Mouse (Mus musculus) MN1 (cell line): ENCODE measurements around the gene 2810021J22Rik.
"Not testable (repeated sequence)": the region's sequence is repeated elsewhere in the genome, so short reads cannot be mapped to it uniquely, and the experiment has no call there.

ENCODE experiments used
- DNase-seq: peaks from one replicate; pipeline ENCODE4 v3.0.0-alpha.2; 2016; ENCODE audit warnings: low spot score

The 2810021J22Rik gene

DNA sequence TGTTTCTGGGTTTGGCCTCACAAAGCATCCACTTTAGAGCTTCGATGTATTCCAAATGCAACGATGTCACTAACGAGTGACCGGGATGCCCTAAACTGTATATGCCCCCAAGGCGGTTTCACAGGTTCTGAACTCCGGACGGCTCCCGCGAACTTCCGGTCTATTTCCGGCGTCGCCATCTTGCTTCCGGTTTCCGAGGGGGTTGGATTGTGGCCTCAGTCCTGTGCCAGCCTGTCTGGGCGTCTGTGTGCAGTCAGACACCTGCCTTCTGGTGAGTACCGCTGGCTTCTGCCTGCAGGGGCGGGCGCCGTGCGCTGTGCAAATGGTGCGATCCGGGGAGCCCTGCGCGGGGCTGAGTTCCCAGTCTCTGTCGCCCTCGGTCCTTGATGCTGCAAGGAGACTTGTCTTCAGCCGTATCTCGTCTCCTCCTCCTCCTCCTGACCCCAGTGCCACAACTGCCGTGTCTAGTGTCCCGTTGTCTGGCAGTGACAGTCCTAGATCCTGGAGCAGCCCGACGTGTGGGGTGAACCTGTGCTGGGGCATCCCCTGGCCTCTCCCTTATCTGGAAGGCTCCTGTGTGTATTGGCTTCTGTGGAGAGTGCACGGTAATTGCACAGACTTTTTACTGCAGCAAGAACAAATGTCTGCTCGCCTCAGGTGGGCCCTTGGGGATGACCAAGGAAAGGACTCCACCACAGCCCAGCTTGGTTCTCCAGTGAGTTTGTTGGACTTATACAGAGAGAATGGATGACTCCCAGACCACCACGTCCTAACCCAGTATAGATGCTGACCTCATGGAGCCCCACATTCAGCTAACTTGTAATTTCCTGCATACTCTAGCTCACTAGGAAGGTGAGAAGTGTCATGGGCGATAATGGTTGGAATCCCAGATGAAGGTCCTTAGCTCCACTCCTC lies at the start of gene 2810021J22Rik:
Gene 2810021J22Rik (plus strand): TSS at position 178 of the 915 bp plus-strand sequence.
- peak; percentile 87 for DNase-seq

DNA sequence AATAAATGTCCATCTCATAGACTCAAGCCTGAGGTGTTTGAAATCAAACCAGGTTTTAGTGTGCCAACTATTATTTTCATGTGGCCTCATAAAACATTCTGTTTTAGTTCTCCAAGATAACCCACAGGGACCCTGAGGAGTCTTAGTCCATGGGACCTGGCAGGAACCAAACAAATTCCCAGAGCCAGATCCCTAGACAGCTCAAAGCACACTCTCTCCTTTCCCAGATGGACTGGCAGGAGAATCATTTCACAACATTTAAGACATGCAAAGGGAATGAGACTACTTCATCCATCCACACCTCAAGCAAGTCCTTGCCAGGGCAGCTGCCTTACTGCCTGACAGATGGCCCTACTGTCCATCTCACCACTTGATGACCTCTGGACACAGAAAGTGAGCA lies 38.1 kb upstream of the 2810021J22Rik start, which contains the start of gene Olfr312:
Gene Olfr312 (plus strand): TSS at position 301 of the 400 bp plus-strand sequence.
- not testable (repeated sequence) for DNase-seq

GRCm38 (mm10) chr11:58829764-58830163 lies 37.3 kb upstream of the 2810021J22Rik start:
- no peak for DNase-seq

DNA sequence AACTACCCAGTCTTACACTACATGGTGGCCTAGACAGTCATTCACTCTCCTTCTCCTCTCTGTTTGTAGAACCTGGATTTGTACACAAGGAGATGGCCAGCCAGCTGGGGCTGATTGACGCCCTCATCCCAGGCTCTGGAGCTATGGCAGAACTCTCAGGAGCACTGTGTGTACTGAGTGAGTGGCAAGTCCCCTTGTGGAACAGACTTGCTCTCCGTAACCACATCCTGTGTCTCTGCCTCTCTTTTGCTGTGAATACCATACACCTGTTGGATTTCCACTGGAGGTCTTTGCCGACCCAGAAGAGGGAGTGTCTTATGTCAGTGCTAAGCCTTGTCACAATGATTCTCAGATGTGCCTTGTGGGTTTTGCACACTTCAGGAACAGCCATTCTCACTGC lies 34.5 kb upstream of the 2810021J22Rik start:
- DNase-seq: not testable (repeated sequence)

- not testable (repeated sequence) for DNase-seq
These were observed 28.1 kb upstream of the 2810021J22Rik start, which contains the start of gene Olfr311 for GRCm38 (mm10) chr11:58838951-58839350. TSS of gene Olfr311 (plus strand) at chr11:58839251.

- DNase-seq: peak; percentile 99
These were observed 20.0 kb upstream of the 2810021J22Rik start, which contains the start of gene Gm12258 for GRCm38 (mm10) chr11:58846919-58847461. TSS of gene Gm12258 (plus strand) at chr11:58847158.

GRCm38 (mm10) chr11:58847636-58848035 lies 19.4 kb upstream of the 2810021J22Rik start:
- DNase-seq: peak; percentile 29

DNA sequence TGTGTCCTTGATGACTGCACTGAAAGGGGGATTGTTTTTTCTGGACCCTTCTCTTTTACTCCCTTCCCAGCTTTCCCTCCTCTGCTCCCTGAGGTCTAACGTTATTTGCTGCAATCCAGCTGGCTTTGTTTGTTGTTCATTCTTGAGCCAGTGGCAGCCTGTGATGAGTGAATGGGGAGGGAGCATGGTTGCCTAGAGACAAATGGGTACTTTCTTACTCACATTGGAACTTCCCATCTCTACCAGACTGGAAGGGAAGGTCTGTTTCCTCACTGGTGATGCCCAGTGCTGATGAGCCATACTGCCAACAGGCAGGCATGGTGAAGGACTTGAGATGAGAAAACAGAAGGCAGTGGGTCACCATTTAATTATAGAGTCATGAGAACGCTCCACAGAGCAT lies 17.3 kb upstream of the 2810021J22Rik start:
- peak; percentile 23 for DNase-seq

DNA sequence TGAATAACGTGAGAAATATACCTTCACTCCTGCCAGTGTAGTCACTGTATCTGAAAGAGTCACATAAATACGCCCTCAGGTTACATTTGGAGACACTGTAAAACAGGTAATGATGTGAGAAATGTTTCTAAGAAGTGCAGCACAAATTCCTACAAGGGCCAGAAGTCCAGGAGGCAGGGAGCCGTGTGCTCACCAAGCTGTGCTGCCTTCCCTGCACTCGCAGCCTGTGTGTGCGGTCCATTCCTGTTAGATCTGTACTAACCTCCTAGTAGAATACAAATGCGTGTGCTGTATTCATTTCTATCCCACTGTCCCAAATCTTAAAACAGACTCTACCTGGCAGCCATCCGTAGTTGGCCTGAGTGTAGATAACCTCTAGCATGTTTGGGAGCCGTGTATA lies 6.3 kb upstream of the 2810021J22Rik start:
- DNase-seq: no peak

DNA sequence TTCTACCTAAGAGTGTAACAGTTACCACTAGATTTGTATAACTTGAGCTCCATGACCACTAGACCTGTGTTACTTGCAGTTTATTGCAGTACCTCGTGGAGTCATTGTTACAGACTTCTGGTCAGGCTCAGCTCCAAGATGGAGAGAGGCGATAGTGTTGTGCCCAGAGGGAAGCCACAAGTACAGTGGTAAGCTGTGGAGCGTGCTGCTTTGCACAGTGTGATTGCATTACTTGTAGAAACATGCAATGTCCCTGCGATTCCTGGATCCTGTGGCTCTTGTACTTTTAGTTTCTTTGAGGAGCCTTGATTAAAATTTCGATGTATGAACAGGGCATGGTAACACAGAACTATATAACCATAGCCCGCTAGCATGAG lies 926 bp downstream of the 2810021J22Rik start:
- no peak for DNase-seq

GRCm38 (mm10) chr11:58870961-58871360 lies 3.9 kb downstream of the 2810021J22Rik start:
- DNase-seq: no peak

GRCm38 (mm10) chr11:58883756-58884155 lies 16.7 kb downstream of the 2810021J22Rik start:
- no peak for DNase-seq

DNA sequence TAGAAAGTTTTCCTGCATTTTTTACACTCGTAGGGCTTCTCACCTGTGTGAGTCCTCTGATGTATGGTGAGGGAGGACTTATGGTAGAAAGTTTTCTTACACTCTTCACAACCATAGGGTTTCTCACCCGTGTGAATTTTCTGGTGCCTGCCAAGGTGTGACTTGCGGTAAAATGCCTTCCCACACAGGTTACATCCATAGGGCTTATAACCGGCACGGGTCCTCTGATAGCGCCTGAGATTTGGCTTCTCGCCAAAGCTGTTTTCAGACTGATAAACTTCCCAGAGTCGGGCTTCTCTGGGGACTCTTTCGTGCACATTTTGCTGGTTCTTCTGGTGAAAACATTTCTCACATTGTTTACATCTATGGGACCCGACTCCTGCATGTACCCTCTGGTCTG lies 23.5 kb downstream of the 2810021J22Rik start:
- DNase-seq: no peak

DNA sequence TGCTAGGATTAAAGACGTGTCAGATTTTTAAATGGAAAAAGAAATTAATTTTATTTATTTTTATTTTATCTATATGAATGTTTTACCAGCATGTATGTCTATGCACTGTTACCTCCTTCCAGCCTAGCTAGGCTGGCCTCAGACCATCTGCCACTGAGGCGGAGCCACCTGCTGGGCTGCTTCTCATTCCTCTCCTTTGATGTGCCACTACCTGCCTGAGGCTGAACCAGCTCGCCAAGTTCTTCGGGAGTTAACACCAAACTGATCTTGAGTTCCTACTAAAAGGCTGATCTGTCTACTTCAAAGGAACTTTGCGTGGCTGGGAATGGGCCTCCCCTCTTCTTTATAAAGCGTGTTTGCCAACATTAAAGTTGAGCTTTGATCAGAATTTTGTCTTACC lies 27.4 kb downstream of the 2810021J22Rik start:
- no peak for DNase-seq

GRCm38 (mm10) chr11:58897485-58897884 lies 30.5 kb downstream of the 2810021J22Rik start:
- no peak for DNase-seq

DNA sequence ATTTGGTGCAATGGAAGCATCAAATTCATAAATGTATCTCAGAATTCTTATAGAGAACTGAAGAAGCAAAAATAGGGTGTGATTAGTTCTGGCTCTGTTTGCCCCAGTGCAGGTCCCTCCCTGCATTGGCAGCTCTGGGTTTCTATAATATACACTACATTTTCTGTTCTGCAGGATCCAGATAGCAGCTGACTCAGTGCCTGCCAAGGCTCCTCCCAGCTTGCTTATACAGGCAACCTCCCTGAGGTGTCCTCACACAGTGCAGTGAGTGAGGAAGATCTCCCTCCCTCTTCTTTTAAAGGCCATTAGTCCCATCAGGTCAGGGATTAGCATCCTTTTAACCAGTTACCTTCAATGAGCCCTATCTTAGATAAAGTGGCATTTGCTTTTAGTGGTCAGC lies 34.1 kb downstream of the 2810021J22Rik start:
- DNase-seq: no peak

DNA sequence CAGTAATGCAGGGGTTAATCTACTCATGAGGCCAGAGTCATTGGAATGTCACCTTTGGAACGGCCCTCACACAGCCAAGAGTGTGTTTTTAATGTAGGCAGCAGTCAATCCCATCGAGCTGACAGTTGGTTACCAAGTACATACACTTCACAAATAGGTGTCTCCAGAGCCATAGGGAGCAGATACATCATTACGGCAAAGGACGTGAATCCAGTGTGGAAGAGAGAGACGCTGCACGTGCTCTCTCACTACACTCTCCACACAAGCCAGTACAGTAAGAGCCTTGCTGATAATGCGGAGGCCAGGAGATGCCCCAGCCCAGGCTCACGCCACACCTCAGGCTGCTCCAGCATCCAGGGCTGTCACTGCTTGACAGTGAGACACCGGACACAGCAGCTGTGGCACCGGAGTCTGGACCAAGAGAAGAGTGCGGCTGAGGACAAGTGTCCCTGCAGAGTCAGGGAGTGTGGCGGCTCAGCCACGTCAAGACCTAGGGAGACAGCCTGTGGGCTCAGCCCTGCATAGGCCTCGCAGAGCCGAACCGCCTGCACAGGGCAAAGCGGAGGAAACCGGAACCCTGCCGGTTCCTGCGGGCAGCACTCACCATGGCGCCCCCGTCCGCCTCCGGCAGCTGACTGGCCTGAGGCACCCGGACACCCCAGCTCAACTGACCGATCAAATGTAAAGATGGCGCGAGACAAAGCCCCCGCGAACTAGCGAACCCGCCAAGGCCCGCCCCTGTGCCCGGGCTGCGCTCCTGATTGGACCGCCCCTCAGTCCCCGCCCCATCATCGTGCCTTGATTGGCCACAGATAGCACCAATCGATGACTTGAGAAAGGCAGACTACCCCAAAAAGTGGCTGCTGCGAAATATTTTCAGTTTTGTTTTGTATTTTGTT lies 36.7 kb downstream of the 2810021J22Rik start, which contains the start of gene Zfp39:
Gene Zfp39 (minus strand): TSS at position 715 of the 899 bp plus-strand sequence.
- DNase-seq: peak; percentile 95

DNA sequence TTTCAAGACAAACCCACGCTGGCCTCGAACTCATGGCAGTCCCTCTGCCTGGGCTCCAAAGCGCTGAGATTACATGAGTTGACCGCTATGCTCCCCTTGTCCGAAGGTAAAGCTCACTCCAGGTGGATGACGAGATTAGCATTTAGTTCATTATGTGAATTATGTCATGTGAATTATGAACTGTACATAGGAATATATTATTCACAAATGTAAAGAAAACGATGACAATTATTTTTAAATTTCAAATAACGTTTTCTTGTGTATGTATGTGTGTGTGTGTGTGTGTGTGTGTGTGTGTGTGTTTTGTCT lies 37.3 kb downstream of the 2810021J22Rik start:
- no peak for DNase-seq

GRCm38 (mm10) chr11:58904838-58905237 lies 37.8 kb downstream of the 2810021J22Rik start:
- no peak for DNase-seq

DNA sequence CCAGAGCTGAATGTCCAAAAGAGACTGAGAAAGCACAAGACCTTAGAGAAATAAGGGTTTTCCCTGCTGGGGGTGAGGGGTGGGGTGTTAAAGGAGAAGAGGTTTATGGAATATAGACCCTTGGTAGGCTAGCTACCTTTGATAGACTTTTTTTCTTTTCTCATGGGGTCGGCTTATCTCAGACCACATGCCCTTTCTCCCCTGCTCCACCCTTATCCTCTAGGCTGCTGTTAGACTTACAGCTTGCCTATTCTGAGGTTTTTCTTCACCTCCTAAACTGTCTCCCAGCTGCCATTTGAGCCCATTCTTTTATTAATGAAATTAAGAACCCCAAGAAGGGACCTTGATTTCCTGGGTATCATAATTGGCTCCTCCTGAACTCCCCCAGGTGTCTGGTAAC lies 46.8 kb downstream of the 2810021J22Rik start:
- no peak for DNase-seq

- DNase-seq: peak; percentile 75
These were observed 47.5 kb downstream of the 2810021J22Rik start for GRCm38 (mm10) chr11:58914461-58915028.
